9 mouse cellular contexts compared by ENCODE assay signal in genomic region chr16:77593828-77594421, GRCm38 (mm10). TPM values are rescaled to one million over a fixed set of nuclear protein-coding genes. Genes with fewer than 3 reads are reported as not detected.
DNase-seq lines count a peak whose midpoint lies in the region; ATAC-seq and TF ChIP-seq lines count a peak whose summit lies in the region.
"Had no signal": no experiment of that assay in that cellular context is flagged by ENCODE, and none has a peak within 500 bp of the region (broad histone marks: within the 10 kb centered on the region; RNA-seq: fewer than 3 reads in every experiment).

No protein-coding gene starts in this region.

- H3K27me3 ChIP-seq in hindbrain, embryonic 13.5 days = no peaks in the 10 kb centered on the region
- no peaks in the 10 kb centered on the region for H3K27me3 ChIP-seq in midbrain, embryonic 14.5 days (ENCODE audit: control insufficient read depth, insufficient read depth, low read length)
- H3K27me3 ChIP-seq in testis, adult 2 months (ENCODE audit: control insufficient read depth, insufficient read depth, low read length) = no peaks in the 10 kb centered on the region

- no peaks in the 10 kb centered on the region for H3K9me3 ChIP-seq in hindbrain, embryonic 13.5 days
- no peaks in the 10 kb centered on the region for H3K9me3 ChIP-seq in midbrain, embryonic 14.5 days (ENCODE audit: control insufficient read depth, low read length)

- 22% methylated on average over 12 of the region's 12 CpGs for WGBS in hindbrain, embryonic 13.5 days
- WGBS in midbrain, embryonic 14.5 days = 9% methylated on average over 12 of the region's 12 CpGs

- peak overlapping the region; percentile 67 for H3K9ac ChIP-seq in hindbrain, embryonic 13.5 days
- peak overlapping the region; percentile 36; the same call in 1 of the 2 replicates for H3K9ac ChIP-seq in midbrain, embryonic 14.5 days (replicated peaks; ENCODE audit: low read length)

- H3K4me1 ChIP-seq in hindbrain, embryonic 13.5 days (replicated peaks) = peaks cover 19% of the 10 kb centered on the region
- peaks cover 11% of the 10 kb centered on the region; the same call in 1 of the 2 replicates for H3K4me1 ChIP-seq in midbrain, embryonic 14.5 days (ENCODE audit: control insufficient read depth, insufficient read depth, low read length)
- H3K4me1 ChIP-seq in testis, adult 2 months (ENCODE audit: control insufficient read depth, insufficient read depth, low read length) = no peaks in the 10 kb centered on the region

- H3K27ac ChIP-seq in hindbrain, embryonic 13.5 days = peak overlapping the region; percentile 94
- peak overlapping the region; percentile 92 for H3K27ac ChIP-seq in left cerebral cortex, adult 2 months
- H3K27ac ChIP-seq in midbrain, embryonic 14.5 days (replicated peaks; ENCODE audit: low read depth, low read length) = peak overlapping the region; percentile 94
- H3K27ac ChIP-seq in testis, adult 2 months (ENCODE audit: control insufficient read depth, insufficient read depth, low read depth, low read length) = peak overlapping the region; percentile 82
- H3K27ac ChIP-seq: macrophage had no signal

- TF ChIP-seq POLR2A in testis, adult 2 months (IDR thresholded peaks at IDR 0.05; ENCODE audit: control insufficient read depth, low read depth, low read length) = no peak

- H3K36me3 ChIP-seq in hindbrain, embryonic 13.5 days = peaks cover 3% of the 10 kb centered on the region; the same call in 1 of the 2 replicates
- no peaks in the 10 kb centered on the region for H3K36me3 ChIP-seq in midbrain, embryonic 14.5 days (ENCODE audit: control insufficient read depth, insufficient read depth, low read length)
- H3K36me3 ChIP-seq in testis, adult 2 months (ENCODE audit: control insufficient read depth, insufficient read depth, low read length) = no peaks in the 10 kb centered on the region

- ATAC-seq in hindbrain, embryonic 13.5 days (ENCODE audit: low FRiP score) = peak; percentile 93
- ATAC-seq in midbrain, embryonic 14.5 days (ENCODE audit: low FRiP score, low TSS enrichment) = peak; percentile 90

- peak overlapping the region; percentile 39 for H3K4me3 ChIP-seq in hindbrain, embryonic 13.5 days
- H3K4me3 ChIP-seq in left cerebral cortex, adult 2 months = peak overlapping the region; percentile 45
- H3K4me3 ChIP-seq in midbrain, embryonic 14.5 days (replicated peaks; ENCODE audit: low read depth, low read length) = peak overlapping the region; percentile 38
- H3K4me3 ChIP-seq in testis, adult 2 months (ENCODE audit: control insufficient read depth, low read depth, low read length) = peak overlapping the region; percentile 18

- peak; percentile 94 for DNase-seq in Muller cell, postnatal 12 days (ENCODE audit: inconsistent ontology term)
- peak; percentile 75 for DNase-seq in cerebellum, adult 11 months
- DNase-seq in frontal cortex, postnatal 25 days (ENCODE audit: low spot score in 2 of 2) = peak; percentile 50 to 62
- DNase-seq in left cerebral cortex, adult 2 months (ENCODE audit: extremely low spot score in 1 of 2, low spot score in 2 of 2) = peak; percentile 63 to 72
- peak; percentile 92 for DNase-seq in midbrain, embryonic 14.5 days
- DNase-seq in spleen, postnatal 36 days (ENCODE audit: low spot score in 2 of 2) = no peak

- H3K4me2 ChIP-seq in hindbrain, embryonic 13.5 days = peak overlapping the region; percentile 50
- H3K4me2 ChIP-seq in midbrain, embryonic 14.5 days (ENCODE audit: low read length) = peak overlapping the region; percentile 56

- intact Hi-C loops in left cerebral cortex, adult 2 months (cut with DNase I) = loop anchor here (1.0 to 10.0 kb wide), 5 partner anchors 50 to 357 kb away; no protein-coding TSS in a partner anchor

- TF ChIP-seq CTCF in left cerebral cortex, adult 2 months (IDR thresholded peaks at IDR 0.05) = no peak; the same call in 1 of the 2 replicates
- TF ChIP-seq CTCF in testis, adult 2 months (IDR thresholded peaks at IDR 0.05; ENCODE audit: control insufficient read depth, insufficient read depth, insufficient replicate concordance, low read depth, low read length) = no peak

RNA-seq across cellular contexts. Expression of gene Gm11146, which starts 8.0 kb away (rescaled TPM):
- not detected in 2 replicates for polyA plus RNA-seq in hindbrain, embryonic 13.5 days (2015; fragmentation: Nextera tagmentation; extraction: Ambion mirVana)
- not detected for total RNA-seq in left cerebral cortex, adult 2 months (2021)
- not detected in 2 replicates for polyA plus RNA-seq in midbrain, embryonic 14.5 days (2014; fragmentation: Nextera tagmentation; extraction: Ambion mirVana)
- not detected in 2 replicates for polyA plus RNA-seq in testis, adult 2 months (2012; rRNA removed)
- polyA plus RNA-seq: macrophage had no signal

Comparison
In these comparisons a context has a peak if more than half of its experiments do, and no peak if none do; other contexts are left out.
1. DNase-seq: peak in Muller cell, postnatal 12 days (single experiment), cerebellum, adult 11 months (single experiment), frontal cortex, postnatal 25 days (2 of 2), left cerebral cortex, adult 2 months (2 of 2) and midbrain, embryonic 14.5 days (single experiment); none in spleen, postnatal 36 days (0 of 2).
2. Peak in every context shown above with its lines, with median percentiles within 50 percentile points of each other: H3K27ac ChIP-seq and H3K4me3 ChIP-seq.